8 mouse cellular contexts compared by ENCODE assay signal in genomic region chr11:32642249-32642876, GRCm38 (mm10). TPM values are rescaled to one million over a fixed set of nuclear protein-coding genes. Genes with fewer than 3 reads are reported as not detected.
DNase-seq lines count a peak whose midpoint lies in the region; ATAC-seq and TF ChIP-seq lines count a peak whose summit lies in the region.

Gene Fbxw11, plus strand, starts transcription at chr11:32642724.

- intact Hi-C loops in heart, postnatal 10 days (cut with DNase I) = loop anchor here (5.0 kb wide), 1 partner anchor 505 kb away; the partner anchor contains the start of gene Fgf18

- no peaks in the 10 kb centered on the region for H3K27me3 ChIP-seq in ES-Bruce4 (ENCODE audit: control insufficient read depth, insufficient read depth, low read length, poor library complexity, severe bottlenecking)
- H3K27me3 ChIP-seq in forebrain, embryonic 13.5 days = no peaks in the 10 kb centered on the region
- no peaks in the 10 kb centered on the region for H3K27me3 ChIP-seq in liver, postnatal 0 days (ENCODE audit: insufficient read depth, low read length)
- no peaks in the 10 kb centered on the region for H3K27me3 ChIP-seq in neural tube, embryonic 14.5 days (ENCODE audit: control insufficient read depth, insufficient read depth, low read length)

- peak; percentile 94 for TF ChIP-seq POLR2A in ES-Bruce4 (IDR thresholded peaks at IDR 0.05; ENCODE audit: insufficient read depth, low read length)

- no peak for TF ChIP-seq CTCF in ES-Bruce4 (IDR thresholded peaks at IDR 0.05; ENCODE audit: low read depth, low read length)
- TF ChIP-seq CTCF in liver, postnatal 0 days (IDR thresholded peaks at IDR 0.05; ENCODE audit: low read depth) = no peak

- TF ChIP-seq EP300 in ES-Bruce4 (IDR thresholded peaks at IDR 0.05; ENCODE audit: insufficient read depth, low read depth, low read length) = peak; percentile 28; the same call in 1 of the 2 replicates
- no peak for TF ChIP-seq EP300 in liver, postnatal 0 days (IDR thresholded peaks at IDR 0.05; ENCODE audit: low read depth)

- H3K4me2 ChIP-seq in forebrain, embryonic 13.5 days = peak within 1 kb of the TSS; percentile 88
- H3K4me2 ChIP-seq in liver, postnatal 0 days (ENCODE audit: low read depth, low read length) = peak within 1 kb of the TSS; percentile 82
- H3K4me2 ChIP-seq in neural tube, embryonic 14.5 days (ENCODE audit: low read depth, low read length) = peak within 1 kb of the TSS; percentile 81

- H3K36me3 ChIP-seq in ES-Bruce4 (ENCODE audit: control insufficient read depth, insufficient read depth, low read length, poor library complexity, severe bottlenecking) = no peaks in the 10 kb centered on the region
- no peaks in the 10 kb centered on the region for H3K36me3 ChIP-seq in forebrain, embryonic 13.5 days (ENCODE audit: poor library complexity, severe bottlenecking)
- no peaks in the 10 kb centered on the region for H3K36me3 ChIP-seq in liver, postnatal 0 days (replicated peaks; ENCODE audit: insufficient read depth, low read length)
- H3K36me3 ChIP-seq in neural tube, embryonic 14.5 days (ENCODE audit: control insufficient read depth, insufficient read depth, low read length) = no peaks in the 10 kb centered on the region

- H3K4me1 ChIP-seq in ES-Bruce4 (ENCODE audit: control insufficient read depth, insufficient read depth, low read length) = no peaks in the 10 kb centered on the region
- peaks cover 25% of the 10 kb centered on the region for H3K4me1 ChIP-seq in forebrain, embryonic 13.5 days
- peaks cover 24% of the 10 kb centered on the region for H3K4me1 ChIP-seq in liver, postnatal 0 days (ENCODE audit: insufficient read depth)
- peaks cover 19% of the 10 kb centered on the region; the same call in 1 of the 2 replicates for H3K4me1 ChIP-seq in neural tube, embryonic 14.5 days (ENCODE audit: control insufficient read depth, insufficient read depth, low read length)

- H3K9me3 ChIP-seq in ES-Bruce4 (replicated peaks; ENCODE audit: control insufficient read depth, insufficient read depth, low read length, poor library complexity, severe bottlenecking) = 0 out of 2 replicates have a peak, but pooled peaks cover 3% of the 10 kb centered on the region
- no peaks in the 10 kb centered on the region for H3K9me3 ChIP-seq in forebrain, embryonic 13.5 days (replicated peaks)
- H3K9me3 ChIP-seq in liver, postnatal 0 days (ENCODE audit: low read length) = no peaks in the 10 kb centered on the region
- H3K9me3 ChIP-seq in neural tube, embryonic 14.5 days (ENCODE audit: control insufficient read depth, low read length) = no peaks in the 10 kb centered on the region

- H3K9ac ChIP-seq in ES-Bruce4 (ENCODE audit: low read depth, poor library complexity, severe bottlenecking) = peak within 1 kb of the TSS; percentile 96
- peak within 1 kb of the TSS; percentile 97 for H3K9ac ChIP-seq in forebrain, embryonic 13.5 days
- peak within 1 kb of the TSS; percentile 99 for H3K9ac ChIP-seq in liver, postnatal 0 days (replicated peaks)
- H3K9ac ChIP-seq in neural tube, embryonic 14.5 days (replicated peaks; ENCODE audit: low read depth, low read length) = peak within 1 kb of the TSS; percentile 97

- peak within 1 kb of the TSS; percentile 95 for H3K4me3 ChIP-seq in ES-Bruce4 (ENCODE audit: low read depth, low read length)
- H3K4me3 ChIP-seq in forebrain, embryonic 13.5 days = peak within 1 kb of the TSS; percentile 95
- peak within 1 kb of the TSS; percentile 98 for H3K4me3 ChIP-seq in liver, postnatal 0 days (ENCODE audit: low read depth, low read length)
- H3K4me3 ChIP-seq in neural tube, embryonic 14.5 days (ENCODE audit: low read depth, low read length) = peak within 1 kb of the TSS; percentile 90

- ATAC-seq in cerebellum, adult (ENCODE audit: insufficient number of reproducible peaks, low FRiP score, low TSS enrichment) = peak; percentile 88
- ATAC-seq in forebrain, embryonic 13.5 days = peak; percentile 96
- peak; percentile 93 for ATAC-seq in liver, postnatal 0 days
- peak; percentile 96 for ATAC-seq in neural tube, embryonic 14.5 days (ENCODE audit: low read depth)

- WGBS in forebrain, embryonic 13.5 days = under 1% methylated on average over 63 of the region's 64 CpGs
- under 1% methylated on average over 62 of the region's 64 CpGs for WGBS in large intestine, adult 2 months
- under 1% methylated on average over 64 of the region's 64 CpGs for WGBS in liver, postnatal 0 days (ENCODE audit: insufficient replicate concordance)
- whole genome bisulfite sequencing in neural tube, embryonic 14.5 days = 0% methylated on average over 51 of the region's 64 CpGs

- peak within 1 kb of the TSS; percentile 57 for H3K27ac ChIP-seq in ES-Bruce4 (ENCODE audit: insufficient read depth, low read length)
- peak within 1 kb of the TSS; percentile 99 for H3K27ac ChIP-seq in forebrain, embryonic 13.5 days
- H3K27ac ChIP-seq in liver, postnatal 0 days (ENCODE audit: low read depth) = peak within 1 kb of the TSS; percentile 92
- H3K27ac ChIP-seq in neural tube, embryonic 14.5 days (ENCODE audit: low read depth, low read length) = peak within 1 kb of the TSS; percentile 97

- peak; percentile 95 for DNase-seq in heart, postnatal 10 days
- peak; percentile 83 for DNase-seq in large intestine, adult 2 months (ENCODE audit: low read depth, low spot score)
- peak; percentile 96 for DNase-seq in liver, postnatal 0 days
- DNase-seq in testis, postnatal 10 days (ENCODE audit: low spot score) = peak; percentile 93

RNA-seq across cellular contexts. Expression of gene Fbxw11, which starts in this region (rescaled TPM):
- 59.6 and 65.0 TPM in 2 replicates for polyA plus RNA-seq in ES-Bruce4 (2011; ENCODE audit: insufficient read depth, insufficient read length, low read depth, missing spikeins)
- 99.2 and 108 TPM in 2 replicates for polyA plus RNA-seq in forebrain, embryonic 13.5 days (2015; fragmentation: Nextera tagmentation; extraction: Ambion mirVana)
- 10 to 100 TPM; 65.4 to 67.4 TPM for total RNA-seq in heart, postnatal 10 days (2021)
- polyA plus RNA-seq in large intestine, adult 2 months (2012; rRNA removed) = 31.9 and 41.2 TPM in 2 replicates
- 14.1 and 15.4 TPM in 2 replicates for polyA plus RNA-seq in liver, postnatal 0 days (2015; fragmentation: Nextera tagmentation; extraction: Ambion mirVana)
- polyA plus RNA-seq in neural tube, embryonic 14.5 days (2014; fragmentation: Nextera tagmentation; extraction: Ambion mirVana) = 109 and 133 TPM in 2 replicates

Comparison
In these comparisons a context has a peak if more than half of its experiments do, and no peak if none do; other contexts are left out.
1. Peak in every context shown above with its lines: DNase-seq, ATAC-seq, H3K4me3 ChIP-seq and H3K27ac ChIP-seq.